Mouse (Mus musculus) C3H10T1/2 (cell line): ENCODE data around the gene Gm10310. TPM values are rescaled to one million over a fixed set of nuclear protein-coding genes. Genes with fewer than 3 reads are reported as not detected.

Source experiments
- polyA plus RNA-seq, 2 experiments: library from polyadenylated mRNA; unstranded; fragments of >200 nt; fragmentation: generic; extraction: Trizol; gene quantifications; one replicate each; pipeline ENCODE4 v1.2.1; 2012; ENCODE audit warnings: missing spikeins in 2 of 2

Gene Gm10310
- not detected for polyA plus RNA-seq

GRCm38 (mm10) chr10:129984962-129985361 is at the start of gene Gm10310:
Gene Gm10310 (minus strand): TSS chr10:129985062.

GRCm38 (mm10) chr10:130030048-130030447 is 45.2 kb upstream of the Gm10310 start, which contains the start of gene Olfr821:
Gene Olfr821 (plus strand): TSS chr10:130030348.

GRCm38 (mm10) chr10:130012321-130012720 is 27.5 kb upstream of the Gm10310 start, which contains the start of gene Olfr820:
Gene Olfr820 (plus strand): TSS chr10:130012621.

GRCm38 (mm10) chr10:129976040-129976439 is 8.8 kb downstream of the Gm10310 start, which contains the start of gene Olfr247:
Gene Olfr247 (minus strand): TSS chr10:129976140.

GRCm38 (mm10) chr10:129967166-129967565 is 17.7 kb downstream of the Gm10310 start, which contains the start of gene Olfr819:
Gene Olfr819 (minus strand): TSS chr10:129967266.

GRCm38 (mm10) chr10:129949000-129949399 is 35.9 kb downstream of the Gm10310 start, which contains the start of gene Olfr818:
Gene Olfr818 (minus strand): TSS chr10:129949100.

Other genes starting within 250 kb of the Gm10310 start
- gene Olfr806, start 243.1 kb downstream of the Gm10310 start, polyA plus RNA-seq, result not detected
- gene Olfr807, start 227.3 kb downstream of the Gm10310 start, polyA plus RNA-seq, result not detected
- gene Olfr808, start 219.6 kb downstream of the Gm10310 start, polyA plus RNA-seq, result not detected
- not detected for gene Olfr809, start 210.4 kb downstream of the Gm10310 start, polyA plus RNA-seq
- not detected for gene Olfr810, start 190.1 kb downstream of the Gm10310 start, polyA plus RNA-seq
- not detected for gene Olfr811, start 180.7 kb downstream of the Gm10310 start, polyA plus RNA-seq
- gene Olfr812, start 139.0 kb downstream of the Gm10310 start, polyA plus RNA-seq, result not detected
- gene Olfr813, start 129.7 kb downstream of the Gm10310 start, polyA plus RNA-seq, result not detected
- not detected for gene Olfr814, start 105.2 kb downstream of the Gm10310 start, polyA plus RNA-seq
- gene Olfr815, start 79.2 kb downstream of the Gm10310 start, polyA plus RNA-seq, result not detected
- not detected for gene Olfr816, start 69.5 kb downstream of the Gm10310 start, polyA plus RNA-seq
- gene Olfr818, start 36.0 kb downstream of the Gm10310 start, polyA plus RNA-seq, result not detected
- not detected for gene Olfr819, start 17.8 kb downstream of the Gm10310 start, polyA plus RNA-seq
- not detected for gene Olfr247, start 8.9 kb downstream of the Gm10310 start, polyA plus RNA-seq
- gene Olfr820, start 27.6 kb upstream of the Gm10310 start, polyA plus RNA-seq, result not detected
- not detected for gene Olfr821, start 45.3 kb upstream of the Gm10310 start, polyA plus RNA-seq
- gene Olfr822, start 86.1 kb upstream of the Gm10310 start, polyA plus RNA-seq, result not detected
- not detected for gene Olfr823, start 130.3 kb upstream of the Gm10310 start, polyA plus RNA-seq
- gene Olfr824, start 144.9 kb upstream of the Gm10310 start, polyA plus RNA-seq, result not detected
- not detected for gene Olfr825, start 181.7 kb upstream of the Gm10310 start, polyA plus RNA-seq
- gene Olfr826, start 199.1 kb upstream of the Gm10310 start, polyA plus RNA-seq, result not detected
- gene Olfr827, start 229.3 kb upstream of the Gm10310 start, polyA plus RNA-seq, result not detected